Mouse (Mus musculus): ENCODE measurements around the gene Ugt2a2. TPM values are rescaled to one million over a fixed set of nuclear protein-coding genes. Genes with fewer than 3 reads are reported as not detected.
A peak's percentile ranks its signal among the peaks of the same experiment; 100 is the strongest.
"Not testable (repeated sequence)": the region's sequence is repeated elsewhere in the genome, so short reads cannot be mapped to it uniquely, and the experiment has no call there.

Ugt2a2 gene
- polyA plus RNA-seq (2012; rRNA removed) (not detected in 2 replicates), polyA plus RNA-seq (2014; fragmentation: Nextera tagmentation; extraction: Ambion mirVana) (not detected in 2 replicates)

DNA sequence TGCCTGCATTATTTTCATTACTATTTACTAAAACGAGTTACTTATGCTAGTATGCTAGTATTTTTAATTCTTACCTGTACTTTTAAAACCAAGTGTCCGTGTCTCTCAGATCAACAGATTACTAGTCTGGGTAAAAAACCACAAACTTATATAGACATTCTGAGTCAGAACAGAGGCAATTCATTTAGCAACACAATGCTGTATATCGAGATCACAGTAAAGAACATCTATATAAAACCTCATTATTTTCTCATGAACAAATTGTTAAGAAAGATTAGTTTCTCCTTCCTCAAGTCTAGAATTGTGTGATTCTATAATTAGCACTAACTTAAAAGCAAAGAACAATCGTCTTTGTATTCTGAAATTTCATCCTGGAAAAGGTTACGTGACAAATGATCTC is at the start of gene Ugt2a2:
Ugt2a2 (minus strand) TSS at position 101 of the 400 bp plus-strand sequence.
- Histone ChIP-seq H3K36me3 (ENCODE audit: control insufficient read depth, insufficient read depth, low read length) (no peaks in the 10 kb centered on the region), H3K4me3 (replicated peaks; ENCODE audit: low read length) (no peak within 1 kb of the TSS), H3K9me3 (ENCODE audit: control insufficient read depth, low read length) (no peaks in the 10 kb centered on the region), H3K27ac (replicated peaks; ENCODE audit: low read depth, low read length) (no peak within 1 kb of the TSS), H3K4me2 (replicated peaks; ENCODE audit: low read depth, low read length, severe bottlenecking) (no peak within 1 kb of the TSS), H3K9ac (ENCODE audit: low read depth, low read length, severe bottlenecking) (no peak within 1 kb of the TSS), H3K4me1 (ENCODE audit: control insufficient read depth, insufficient read depth, low read length) (no peaks in the 10 kb centered on the region), H3K27me3 (ENCODE audit: control insufficient read depth, insufficient read depth, low read length) (no peaks in the 10 kb centered on the region)
- WGBS = 77% methylated on average over 5 of the region's 5 CpGs
- TF ChIP-seq POLR2A (IDR thresholded peaks at IDR 0.05; ENCODE audit: borderline replicate concordance, extremely low read depth, insufficient read depth, insufficient read length) = no peak
- no peak for DNase-seq (ENCODE audit: low spot score)
- ATAC-seq (ENCODE audit: low FRiP score, low read depth) = no peak

- not testable (repeated sequence) for DNase-seq (ENCODE audit: low spot score); H3K36me3 ChIP-seq (ENCODE audit: control insufficient read depth, insufficient read depth, low read length); ATAC-seq (ENCODE audit: low FRiP score, low read depth); H3K9me3 ChIP-seq (ENCODE audit: control insufficient read depth, low read length); H3K4me1 ChIP-seq (ENCODE audit: control insufficient read depth, insufficient read depth, low read length); H3K27ac ChIP-seq (replicated peaks; ENCODE audit: low read depth, low read length); H3K4me2 ChIP-seq (replicated peaks; ENCODE audit: low read depth, low read length, severe bottlenecking); H3K4me3 ChIP-seq (replicated peaks; ENCODE audit: low read length); H3K9ac ChIP-seq (ENCODE audit: low read depth, low read length, severe bottlenecking); H3K27me3 ChIP-seq (ENCODE audit: control insufficient read depth, insufficient read depth, low read length)
- WGBS = 86% methylated on average over 2 of the region's 2 CpGs
These were observed 41.5 kb upstream of the Ugt2a2 start for GRCm38 (mm10) chr5:87523561-87523960.

- no peak overlapping the region for H3K27ac ChIP-seq (replicated peaks; ENCODE audit: low read depth, low read length)
- no peaks in the 10 kb centered on the region for H3K36me3 ChIP-seq (ENCODE audit: control insufficient read depth, insufficient read depth, low read length)
- TF ChIP-seq POLR2A (IDR thresholded peaks at IDR 0.05; ENCODE audit: borderline replicate concordance, extremely low read depth, insufficient read depth, insufficient read length) = no peak
- no peaks in the 10 kb centered on the region for H3K4me1 ChIP-seq (ENCODE audit: control insufficient read depth, insufficient read depth, low read length)
- DNase-seq (ENCODE audit: low spot score) (no peak), ATAC-seq (ENCODE audit: low FRiP score, low read depth) (no peak)
- no peak overlapping the region for H3K4me3 ChIP-seq (replicated peaks; ENCODE audit: low read length)
- H3K9ac ChIP-seq (ENCODE audit: low read depth, low read length, severe bottlenecking) = no peak overlapping the region
- H3K4me2 ChIP-seq (replicated peaks; ENCODE audit: low read depth, low read length, severe bottlenecking) = no peak overlapping the region
- WGBS = 66% methylated on average over 4 of the region's 4 CpGs
- no peaks in the 10 kb centered on the region for H3K9me3 ChIP-seq (ENCODE audit: control insufficient read depth, low read length)
- no peaks in the 10 kb centered on the region for H3K27me3 ChIP-seq (ENCODE audit: control insufficient read depth, insufficient read depth, low read length)
These were observed 23.9 kb upstream of the Ugt2a2 start for GRCm38 (mm10) chr5:87505776-87506458.

- 74% methylated on average over 1 of the region's 1 CpGs for WGBS
- DNase-seq (ENCODE audit: low spot score) = peak; percentile 2
- Histone ChIP-seq H3K9ac (ENCODE audit: low read depth, low read length, severe bottlenecking) (no peak overlapping the region), H3K4me2 (replicated peaks; ENCODE audit: low read depth, low read length, severe bottlenecking) (no peak overlapping the region), H3K4me1 (ENCODE audit: control insufficient read depth, insufficient read depth, low read length) (no peaks in the 10 kb centered on the region), H3K27ac (replicated peaks; ENCODE audit: low read depth, low read length) (no peak overlapping the region), H3K36me3 (ENCODE audit: control insufficient read depth, insufficient read depth, low read length) (no peaks in the 10 kb centered on the region), H3K4me3 (replicated peaks; ENCODE audit: low read length) (no peak overlapping the region), H3K27me3 (ENCODE audit: control insufficient read depth, insufficient read depth, low read length) (no peaks in the 10 kb centered on the region), H3K9me3 (ENCODE audit: control insufficient read depth, low read length) (no peaks in the 10 kb centered on the region)
- TF ChIP-seq POLR2A (IDR thresholded peaks at IDR 0.05; ENCODE audit: borderline replicate concordance, extremely low read depth, insufficient read depth, insufficient read length) = no peak
- no peak for ATAC-seq (ENCODE audit: low FRiP score, low read depth)
These were observed 20.6 kb upstream of the Ugt2a2 start for GRCm38 (mm10) chr5:87502687-87503086.

GRCm38 (mm10) chr5:87499341-87499740 is 17.3 kb upstream of the Ugt2a2 start:
- Histone ChIP-seq H3K9ac (ENCODE audit: low read depth, low read length, severe bottlenecking) (no peak overlapping the region), H3K4me2 (replicated peaks; ENCODE audit: low read depth, low read length, severe bottlenecking) (no peak overlapping the region), H3K36me3 (ENCODE audit: control insufficient read depth, insufficient read depth, low read length) (no peaks in the 10 kb centered on the region), H3K9me3 (ENCODE audit: control insufficient read depth, low read length) (no peaks in the 10 kb centered on the region), H3K27me3 (ENCODE audit: control insufficient read depth, insufficient read depth, low read length) (no peaks in the 10 kb centered on the region), H3K4me3 (replicated peaks; ENCODE audit: low read length) (no peak overlapping the region), H3K4me1 (ENCODE audit: control insufficient read depth, insufficient read depth, low read length) (no peaks in the 10 kb centered on the region), H3K27ac (replicated peaks; ENCODE audit: low read depth, low read length) (no peak overlapping the region)
- no peak for ATAC-seq (ENCODE audit: low FRiP score, low read depth)
- no peak for TF ChIP-seq POLR2A (IDR thresholded peaks at IDR 0.05; ENCODE audit: borderline replicate concordance, extremely low read depth, insufficient read depth, insufficient read length)
- DNase-seq (ENCODE audit: low spot score) = no peak
